Mouse (Mus musculus) B cell, adult 2 months (primary cell): Measurements from ENCODE around the gene Scn10a.

ENCODE experiments used
- DNase-seq, 2 experiments: peaks; one replicate each; pipeline ENCODE4 v3.0.0; 2022

Gene Scn10a

DNA sequence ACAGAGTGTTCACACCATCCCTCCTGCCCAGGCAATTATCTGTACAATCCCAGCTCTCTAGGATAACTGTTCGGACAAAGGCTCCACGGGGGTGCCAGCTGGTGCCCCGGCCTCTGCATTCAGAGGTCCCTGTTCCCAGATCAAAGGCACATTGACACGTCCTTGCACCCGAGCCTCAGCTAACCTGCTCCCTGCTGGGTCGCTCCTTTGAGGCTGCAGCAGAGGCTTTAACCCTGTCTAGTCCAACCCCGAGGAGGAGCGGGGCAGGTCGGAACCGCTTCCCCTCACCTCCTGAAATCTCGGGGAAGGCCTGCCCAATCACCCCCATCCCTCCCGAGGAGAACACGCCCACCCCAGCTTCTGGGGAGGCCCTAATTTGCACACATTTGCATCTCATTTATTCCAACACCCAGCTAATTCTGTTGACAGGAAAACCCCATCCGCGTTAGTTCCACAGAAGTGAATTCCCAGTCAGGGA lies 147.7 kb downstream of the Scn10a start:
- DNase-seq, result no peak

DNA sequence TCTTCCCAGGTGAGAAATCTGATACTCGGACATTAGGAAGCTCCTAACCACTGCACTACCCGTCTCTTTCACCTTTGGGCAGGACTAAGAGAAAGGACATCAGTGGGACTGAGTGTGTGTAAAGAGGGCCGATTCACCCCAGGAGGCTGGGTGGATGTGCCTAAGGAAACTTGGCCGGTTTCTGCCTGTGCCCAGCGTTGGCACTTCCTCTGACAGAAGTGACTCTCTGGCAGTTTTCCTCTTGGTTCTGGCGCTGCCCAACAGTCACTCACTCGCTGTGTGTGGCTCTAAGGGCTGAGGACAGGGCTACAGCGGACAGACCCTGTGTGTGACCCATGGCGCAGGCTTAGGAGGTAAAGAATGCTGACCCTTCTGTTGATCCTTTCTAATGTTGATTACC lies 148.5 kb downstream of the Scn10a start:
- no peak for DNase-seq

DNA sequence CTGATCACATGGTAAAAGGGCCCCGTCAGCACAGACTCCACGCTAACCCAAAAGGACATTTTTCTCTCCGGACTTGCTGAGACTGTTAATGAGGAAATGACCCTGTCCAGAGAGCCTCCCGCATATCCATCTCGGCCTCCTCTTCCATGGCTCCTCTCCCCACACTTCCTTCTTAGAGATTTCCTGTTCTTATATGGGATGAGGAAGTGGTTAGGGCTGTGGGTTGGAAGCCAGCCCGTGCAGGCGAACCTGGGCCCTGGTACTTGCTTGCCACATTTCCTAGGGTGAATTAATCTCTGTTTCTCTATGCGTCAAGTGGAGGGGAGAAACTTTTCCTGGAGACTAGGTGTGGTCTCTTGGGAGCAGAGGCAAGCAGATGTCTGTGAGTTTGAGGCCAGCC lies 150.4 kb downstream of the Scn10a start:
- no peak for DNase-seq

DNA sequence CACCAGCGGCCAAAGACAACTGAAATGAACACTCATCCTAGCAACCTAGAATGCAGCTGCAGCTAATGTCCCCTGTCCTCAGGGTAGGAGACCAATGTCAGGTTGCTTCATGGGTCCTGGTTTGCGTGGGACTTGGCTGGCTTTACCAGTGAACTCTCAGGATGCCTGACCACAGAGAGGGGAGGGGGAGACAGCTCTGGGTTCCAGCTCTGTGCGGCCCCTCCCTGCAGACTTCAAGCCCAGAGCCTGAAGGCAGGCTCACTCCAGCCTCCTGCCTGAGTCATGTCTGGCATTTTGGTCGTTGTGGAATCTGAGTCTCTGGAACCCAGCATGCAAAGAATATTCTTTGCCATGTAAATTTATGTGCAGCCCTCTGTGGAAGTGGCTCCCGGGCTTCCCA lies 151.3 kb downstream of the Scn10a start:
- DNase-seq, result no peak

DNA sequence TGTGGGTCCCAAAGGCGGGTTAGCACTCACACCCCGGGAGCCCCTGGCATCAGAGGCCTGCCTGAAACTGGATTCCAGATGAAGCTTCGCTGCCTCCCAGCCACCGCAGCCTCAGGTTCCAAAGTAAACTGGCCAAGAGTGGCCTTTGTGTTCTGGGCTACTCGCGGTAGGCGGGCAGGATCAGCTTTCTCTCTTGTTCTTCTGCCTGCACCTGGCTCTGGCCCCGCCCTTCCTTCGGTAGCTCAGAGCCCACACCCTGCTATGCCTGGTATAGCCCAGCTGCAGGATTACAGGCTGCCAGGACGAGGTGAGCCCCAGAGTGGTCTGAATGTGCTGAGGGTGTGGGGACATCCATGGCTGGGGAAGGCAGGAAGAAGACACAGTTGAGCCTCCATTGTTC lies 152.9 kb downstream of the Scn10a start:
- DNase-seq, result no peak

DNA sequence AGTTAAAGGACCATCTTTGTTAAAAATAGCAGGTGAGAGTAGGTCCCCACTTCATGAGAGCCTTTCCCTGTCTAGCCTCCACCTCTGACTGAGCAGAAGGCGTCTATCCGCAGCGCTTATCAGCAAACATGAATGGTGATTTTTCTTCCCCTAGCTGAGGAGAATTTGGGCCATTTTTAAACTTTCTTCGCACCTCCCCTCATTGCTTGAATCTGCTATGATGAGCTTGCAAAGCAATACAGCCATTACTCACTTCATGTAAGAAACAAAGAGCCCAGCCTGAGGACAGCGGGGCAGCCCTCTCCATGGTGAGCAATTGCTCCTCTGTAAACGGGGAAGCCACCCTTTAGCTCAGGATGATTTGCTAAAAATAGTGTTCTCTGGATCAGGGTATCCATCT lies 154.3 kb downstream of the Scn10a start:
- DNase-seq, result no peak

DNA sequence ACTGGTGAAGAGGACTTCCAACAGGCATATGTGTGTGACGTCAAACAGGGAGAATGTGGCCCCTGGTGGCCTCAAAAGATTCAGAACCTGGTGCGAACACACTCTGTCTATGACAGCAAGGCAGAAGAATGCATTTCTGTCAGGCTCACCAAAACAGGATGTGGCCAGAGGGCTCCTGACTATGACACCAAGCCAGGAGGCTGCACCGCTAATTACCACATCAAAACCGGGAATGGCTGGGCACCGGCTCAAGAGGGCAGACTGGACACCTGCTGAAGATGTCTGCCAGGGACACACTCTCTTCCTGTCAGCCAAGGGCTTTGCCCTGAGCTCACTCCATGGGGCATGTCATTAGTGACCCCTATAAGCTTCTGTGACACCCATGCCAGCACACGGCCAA lies 155.5 kb downstream of the Scn10a start:
- DNase-seq, result no peak

DNA sequence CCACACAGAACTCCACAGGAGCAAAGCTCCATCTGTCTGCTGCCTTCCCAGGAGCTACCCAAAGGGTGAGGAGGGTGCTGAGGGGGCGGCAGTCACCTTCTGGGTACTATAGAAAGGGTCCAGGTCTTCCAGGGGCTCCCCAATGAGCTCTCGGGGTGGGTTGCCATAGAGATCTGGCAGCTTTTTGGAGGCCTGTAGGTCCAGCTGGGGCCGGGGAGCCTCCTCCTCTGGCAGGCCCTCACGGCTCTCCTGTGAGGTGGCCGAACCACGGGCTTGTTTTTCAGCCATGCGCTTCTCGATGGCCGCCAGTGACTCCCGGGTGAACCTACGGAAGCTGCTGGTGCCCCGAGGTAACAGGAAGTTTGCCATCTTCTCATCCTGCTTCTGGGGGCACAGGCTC lies 156.9 kb downstream of the Scn10a start:
- DNase-seq, result no peak

DNA sequence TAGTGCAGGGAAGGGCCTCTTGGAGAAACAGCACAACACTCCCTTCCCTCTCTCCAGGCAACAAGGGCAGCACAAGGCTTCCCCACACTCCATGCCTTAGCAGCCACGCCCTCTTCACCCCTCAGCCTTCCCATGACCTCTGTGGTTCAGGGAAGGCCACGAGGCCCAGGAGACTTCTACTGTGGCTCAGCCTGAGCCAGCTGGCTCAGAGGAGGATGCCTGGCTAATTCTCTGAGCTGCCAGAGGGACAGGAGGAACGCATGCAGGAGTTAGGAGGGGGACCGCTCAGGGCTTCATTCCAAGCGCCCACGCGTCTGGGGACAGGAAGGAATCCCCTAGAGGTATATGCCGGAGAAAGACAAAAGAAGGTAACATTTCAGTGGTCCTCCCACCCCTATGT lies 157.4 kb downstream of the Scn10a start:
- DNase-seq, result no peak

DNA sequence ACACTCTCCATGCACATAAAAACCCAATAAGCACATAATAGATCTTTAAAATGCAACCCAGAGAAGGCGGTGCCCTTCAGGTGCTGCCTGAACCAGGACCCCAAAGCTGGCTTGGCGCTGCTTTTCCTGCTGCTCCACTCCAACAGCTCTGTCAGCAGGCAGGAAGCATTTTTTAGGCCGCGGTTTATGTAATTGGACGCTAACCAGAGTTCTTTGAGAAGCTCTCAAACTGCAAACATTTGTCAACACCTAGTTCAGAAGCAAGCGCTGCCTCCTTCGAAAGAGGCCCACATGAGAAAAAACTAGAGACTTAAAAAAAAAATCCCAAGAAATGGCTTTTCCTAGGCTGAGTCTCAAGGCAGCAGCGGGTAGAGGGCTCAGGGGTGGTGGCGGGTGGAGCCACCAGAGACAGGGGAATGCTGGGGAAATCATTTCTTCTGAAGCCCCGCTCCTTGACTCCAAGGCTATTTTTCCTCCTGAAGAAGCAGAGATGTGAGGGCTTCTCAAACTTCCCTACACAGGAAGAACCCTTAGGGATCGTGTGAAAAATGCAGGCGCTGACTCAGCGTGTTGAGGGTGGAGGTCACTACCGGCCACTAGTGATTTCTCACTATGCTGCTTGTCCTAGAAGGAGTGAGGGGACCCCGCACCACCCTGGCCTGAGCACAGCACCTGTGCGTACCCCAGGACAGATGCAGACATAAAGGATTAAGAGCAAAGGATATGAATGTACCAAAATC lies 159.4 kb downstream of the Scn10a start:
- no peak for DNase-seq
